Mouse (Mus musculus) colon, adult 2 months (tissue): ENCODE measurements around the gene Smcr8. TPM values are rescaled to one million over a fixed set of nuclear protein-coding genes. Genes with fewer than 3 reads are reported as not detected.

ENCODE experiments used
- polyA plus RNA-seq: library from polyadenylated mRNA; depleted of rRNA; stranded (reverse); fragments of >200 nt; gene quantifications from 2 replicates; pipeline ENCODE4 v1.2.3, GENCODE M21; 2012; rRNA removed

The Smcr8 gene
- 7.1 and 7.4 TPM in 2 replicates for polyA plus RNA-seq

GRCm38 (mm10) chr11:60776829-60777740 is at the start of gene Smcr8, which contains the start of gene Top3a:
Gene Smcr8, plus strand, starts transcription at chr11:60777524.
Gene Top3a, minus strand, starts transcription at chr11:60777365.

GRCm38 (mm10) chr11:60728260-60728761 is 49.0 kb upstream of the Smcr8 start, which contains the start of gene Mief2:
Gene Mief2, plus strand, starts transcription at chr11:60728398.

GRCm38 (mm10) chr11:60811618-60812017 is 34.3 kb downstream of the Smcr8 start, which contains the start of gene Shmt1:
Gene Shmt1, minus strand, starts transcription at chr11:60811718.

GRCm38 (mm10) chr11:60830433-60831052 is 53.2 kb downstream of the Smcr8 start, which contains the start of gene Dhrs7b:
Gene Dhrs7b, plus strand, starts transcription at chr11:60830631.

Other genes starting within 250 kb of the Smcr8 start
- 29.3 and 30.5 TPM in 2 replicates for gene Alkbh5, start 241.1 kb upstream of the Smcr8 start, polyA plus RNA-seq
- 52.3 and 53.9 TPM in 2 replicates for gene Llgl1, start 77.8 kb upstream of the Smcr8 start, polyA plus RNA-seq
- gene Flii, start 50.3 kb upstream of the Smcr8 start, polyA plus RNA-seq: 282 and 308 TPM in 2 replicates
- 17.8 and 23.9 TPM in 2 replicates for gene Mief2, start 49.1 kb upstream of the Smcr8 start, polyA plus RNA-seq
- 6.1 and 6.6 TPM in 2 replicates for gene Top3a, start 159 bp upstream of the Smcr8 start, polyA plus RNA-seq
- 25.7 and 26.4 TPM in 2 replicates for gene Shmt1, start 34.2 kb downstream of the Smcr8 start, polyA plus RNA-seq
- gene Dhrs7b, start 53.1 kb downstream of the Smcr8 start, polyA plus RNA-seq: 21.7 and 25.0 TPM in 2 replicates
- 72.2 and 80.5 TPM in 2 replicates for gene Tmem11, start 101.7 kb downstream of the Smcr8 start, polyA plus RNA-seq
- 16.7 and 19.1 TPM in 2 replicates for gene Natd1, start 137.2 kb downstream of the Smcr8 start, polyA plus RNA-seq
- gene Map2k3, start 154.5 kb downstream of the Smcr8 start, polyA plus RNA-seq: 35.8 and 44.1 TPM in 2 replicates
- 1.9 and 2.2 TPM in 2 replicates for gene Kcnj12, start 245.0 kb downstream of the Smcr8 start, polyA plus RNA-seq